Mouse (Mus musculus) spleen, adult 2 months (tissue): Measurements from ENCODE around the gene Ica1l.

Experiments
- CTCF ChIP-seq: fragments of 200-500 bp; IDR thresholded peaks from 2 replicates; pipeline ENCODE4 v1.5.1; 2011; ENCODE audit warnings: mild to moderate bottlenecking, inconsistent platforms; ENCODE audit not compliant: insufficient read depth, insufficient read length, insufficient replicate concordance; ENCODE audit errors: extremely low read depth
- POLR2A ChIP-seq: fragments of 200-500 bp; IDR thresholded peaks from 2 replicates; pipeline ENCODE4 v1.6.1; 2011; ENCODE audit warnings: low read depth, low read length, inconsistent platforms

DNA sequence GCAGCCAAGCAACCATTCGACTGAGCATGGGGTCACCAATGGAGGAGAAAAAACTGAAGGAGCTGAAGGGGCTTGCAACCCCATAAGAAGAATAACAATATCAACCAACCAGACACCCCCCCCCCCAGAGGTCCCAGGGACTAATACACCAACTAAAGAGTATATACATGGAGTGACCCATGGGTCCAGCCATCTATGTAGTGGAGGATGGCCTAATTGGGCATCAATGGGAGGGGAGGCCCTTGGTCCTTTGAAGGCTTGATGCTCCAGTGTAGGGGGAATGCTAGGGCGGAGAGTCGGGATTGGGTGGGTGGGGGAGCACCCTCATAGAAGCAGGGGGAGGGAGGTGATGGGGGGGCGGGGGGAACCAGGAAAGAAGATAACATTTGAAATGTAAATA lies 95.5 kb downstream of the Ica1l start:
- TF ChIP-seq CTCF, result no peak
- TF ChIP-seq POLR2A, result no peak
